Mouse (Mus musculus): ENCODE measurements at regions not wholly inside any gene's neighbourhood (a gene's known extent, or its start where the extent isn't known, plus 50 kb on each side); places are given as distances from the start of the nearest gene placed in this dataset.
A peak's percentile ranks its signal among the peaks of the same experiment; 100 is the strongest.

- TF ChIP-seq CTCF (IDR thresholded peaks at IDR 0.05; ENCODE audit: borderline replicate concordance, extremely low read depth, insufficient read depth, insufficient read length) (peak; percentile 47; the same call in 1 of the 2 replicates), POLR2A (IDR thresholded peaks at IDR 0.05; ENCODE audit: borderline replicate concordance, extremely low read depth, insufficient read depth, insufficient read length, poor library complexity, severe bottlenecking) (no peak)
Measured at GRCm38 (mm10) chr10:84166568-84166905, 273.9 kb downstream of the Nuak1 start.

Data from brain, embryonic 14.5 days (tissue).